22 mouse cellular contexts compared by ENCODE assay signal in genomic region chr17:40872626-40873025, GRCm38 (mm10). TPM values are rescaled to one million over a fixed set of nuclear protein-coding genes. Genes with fewer than 3 reads are reported as not detected.
DNase-seq lines count a peak whose midpoint lies in the region; ATAC-seq and TF ChIP-seq lines count a peak whose summit lies in the region.
"Had no signal": no experiment of that assay in that cellular context is flagged by ENCODE, and none has a peak within 500 bp of the region (broad histone marks: within the 10 kb centered on the region; RNA-seq: fewer than 3 reads in every experiment).

No protein-coding gene starts in this region.

- H3K36me3 ChIP-seq in hindbrain, postnatal 0 days (ENCODE audit: insufficient read depth, low read length), result no peaks in the 10 kb centered on the region
- H3K36me3 ChIP-seq in hindbrain, embryonic 11.5 days (ENCODE audit: control insufficient read depth, insufficient read depth, low read length), result no peaks in the 10 kb centered on the region
- H3K36me3 ChIP-seq: embryonic facial prominence, embryonic 10.5 days; embryonic facial prominence, embryonic 12.5 days; forebrain, embryonic 15.5 days had no signal

- ATAC-seq in hindbrain, postnatal 0 days, result 0 out of 2 replicates have a peak, but pooled peaks have one; percentile 55
- ATAC-seq in hindbrain, embryonic 11.5 days (ENCODE audit: low FRiP score), result no peak
- ATAC-seq: forebrain, embryonic 13.5 days; forebrain, embryonic 15.5 days; forebrain, postnatal 0 days had no signal

- no peak overlapping the region for H3K4me2 ChIP-seq in hindbrain, postnatal 0 days (ENCODE audit: low read depth, low read length)
- no peak overlapping the region for H3K4me2 ChIP-seq in hindbrain, embryonic 11.5 days (replicated peaks; ENCODE audit: low read depth, low read length)
- H3K4me2 ChIP-seq: embryonic facial prominence, embryonic 12.5 days; forebrain, embryonic 13.5 days; forebrain, embryonic 15.5 days had no signal

- H3K4me1 ChIP-seq in hindbrain, postnatal 0 days (ENCODE audit: insufficient read depth, low read length), result no peaks in the 10 kb centered on the region
- H3K4me1 ChIP-seq in hindbrain, embryonic 11.5 days (replicated peaks; ENCODE audit: control insufficient read depth, insufficient read depth, low read length), result no peaks in the 10 kb centered on the region
- H3K4me1 ChIP-seq: embryonic facial prominence, embryonic 10.5 days; embryonic facial prominence, embryonic 12.5 days; forebrain, embryonic 13.5 days; forebrain, embryonic 15.5 days had no signal

- DNase-seq in hindbrain, postnatal 0 days (ENCODE audit: low spot score), result no peak
- no peak for DNase-seq in hindbrain, embryonic 11.5 days (ENCODE audit: low spot score)
- DNase-seq in retina, embryonic 14.5 days (ENCODE audit: low spot score), result peak; percentile 10
- peak; percentile 57 for DNase-seq in retina, postnatal 1 day
- DNase-seq in left cerebral cortex, postnatal 10 days (ENCODE audit: extremely low spot score in 1 of 2, low spot score in 2 of 2), result no peak
- DNase-seq: adrenal gland, adult 2 months; adrenal gland, postnatal 10 days; adrenal gland, postnatal 25 days; cerebellum, adult 18-20 months; cerebellum, adult 8-10 months; cerebellum, adult 9-11 months; cerebellum, postnatal 25 days; forebrain, postnatal 0 days had no signal

- no peak overlapping the region for H3K9ac ChIP-seq in hindbrain, postnatal 0 days (replicated peaks; ENCODE audit: low read length)
- H3K9ac ChIP-seq in hindbrain, embryonic 11.5 days (ENCODE audit: low read depth, low read length), result no peak overlapping the region
- H3K9ac ChIP-seq: embryonic facial prominence, embryonic 12.5 days; forebrain, embryonic 13.5 days; forebrain, embryonic 15.5 days; forebrain, postnatal 0 days had no signal

- no peaks in the 10 kb centered on the region for H3K9me3 ChIP-seq in hindbrain, postnatal 0 days (ENCODE audit: low read length)
- no peaks in the 10 kb centered on the region for H3K9me3 ChIP-seq in hindbrain, embryonic 11.5 days (ENCODE audit: control insufficient read depth, low read length)
- H3K9me3 ChIP-seq: embryonic facial prominence, embryonic 10.5 days; embryonic facial prominence, embryonic 12.5 days; forebrain, embryonic 13.5 days; forebrain, embryonic 15.5 days had no signal

- 93% methylated on average over 6 of the region's 6 CpGs for WGBS in hindbrain, postnatal 0 days
- WGBS in hindbrain, embryonic 11.5 days, result 97% methylated on average over 6 of the region's 6 CpGs

- H3K27ac ChIP-seq in hindbrain, postnatal 0 days, result no peak overlapping the region
- no peak overlapping the region for H3K27ac ChIP-seq in hindbrain, embryonic 11.5 days (ENCODE audit: low read depth, low read length)
- H3K27ac ChIP-seq: embryonic facial prominence, embryonic 10.5 days; embryonic facial prominence, embryonic 12.5 days; forebrain, embryonic 13.5 days; forebrain, embryonic 15.5 days had no signal

- TF ChIP-seq CTCF in hindbrain, postnatal 0 days (IDR thresholded peaks at IDR 0.05; ENCODE audit: low read depth), result no peak

- H3K4me3 ChIP-seq in hindbrain, postnatal 0 days (ENCODE audit: low read length), result no peak overlapping the region
- no peak overlapping the region for H3K4me3 ChIP-seq in hindbrain, embryonic 11.5 days (ENCODE audit: low read depth, low read length)
- H3K4me3 ChIP-seq: embryonic facial prominence, embryonic 10.5 days; embryonic facial prominence, embryonic 12.5 days; forebrain, embryonic 13.5 days; forebrain, embryonic 15.5 days had no signal

- intact Hi-C loops in left cerebral cortex, postnatal 10 days (cut with DNase I), result no loop called here

- H3K27me3 ChIP-seq in hindbrain, postnatal 0 days (ENCODE audit: insufficient read depth, low read length), result no peaks in the 10 kb centered on the region
- no peaks in the 10 kb centered on the region for H3K27me3 ChIP-seq in hindbrain, embryonic 11.5 days (ENCODE audit: control insufficient read depth, insufficient read depth, low read length)
- H3K27me3 ChIP-seq: embryonic facial prominence, embryonic 12.5 days; forebrain, embryonic 13.5 days; forebrain, embryonic 15.5 days had no signal

RNA-seq across cellular contexts. Expression of gene 9130008F23Rik, which starts 7.7 kb away (rescaled TPM):
- 1.2 and 1.9 TPM in 2 replicates for total RNA-seq in hindbrain, postnatal 0 days (2014; rRNA removed)
- 0.89 TPM in 2 replicates for polyA plus RNA-seq in hindbrain, postnatal 0 days (2015; fragmentation: Nextera tagmentation; extraction: Ambion mirVana)
- 0.90 and 1.7 TPM in 2 replicates for polyA plus RNA-seq in hindbrain, embryonic 11.5 days (2014; fragmentation: Nextera tagmentation; extraction: Ambion mirVana)
- total RNA-seq in left cerebral cortex, postnatal 10 days (2021), result under 1 TPM; 0.43 to 0.56 TPM

RNA-seq across cellular contexts. Expression of gene Glyatl3, which starts 41.5 kb away (rescaled TPM):
- total RNA-seq in hindbrain, postnatal 0 days (2014; rRNA removed), result not detected in 2 replicates
- not detected in 2 replicates for polyA plus RNA-seq in hindbrain, postnatal 0 days (2015; fragmentation: Nextera tagmentation; extraction: Ambion mirVana)
- not detected in 2 replicates for polyA plus RNA-seq in hindbrain, embryonic 11.5 days (2014; fragmentation: Nextera tagmentation; extraction: Ambion mirVana)
- total RNA-seq in left cerebral cortex, postnatal 10 days (2021), result not detected
- total RNA-seq: adrenal gland, adult 2 months; adrenal gland, postnatal 10 days; adrenal gland, postnatal 25 days; ES-E14; forebrain, postnatal 0 days; MEL had no signal
- polyA plus RNA-seq: adrenal gland, adult 2 months; C2C12; cortical plate, adult 2 months; forebrain, embryonic 11.5 days; forebrain, embryonic 13.5 days; forebrain, embryonic 15.5 days; forebrain, postnatal 0 days had no signal

Comparison
In these comparisons a context has a peak if more than half of its experiments do, and no peak if none do; other contexts are left out.
1. DNase-seq: peak in retina, embryonic 14.5 days (single experiment) and retina, postnatal 1 day (single experiment); none in hindbrain, postnatal 0 days (single experiment), hindbrain, embryonic 11.5 days (single experiment) and left cerebral cortex, postnatal 10 days (0 of 2).